Mouse (Mus musculus): ENCODE results near the gene Klkb1.
"Not testable (repeated sequence)": the region's sequence is repeated elsewhere in the genome, so short reads cannot be mapped to it uniquely, and the experiment has no call there.

Gene Klkb1

GRCm38 (mm10) chr8:45294687-45295086 is at the start of gene Klkb1:
TSS of gene Klkb1 (minus strand) at chr8:45294859.
- DNase-seq (ENCODE audit: low spot score in 2 of 2), result no peak

- no peak for DNase-seq (ENCODE audit: low spot score in 2 of 2)
Observed at GRCm38 (mm10) chr8:45344298-45344697, 49.6 kb upstream of the Klkb1 start.

- no peak for DNase-seq (ENCODE audit: low spot score in 2 of 2)
Observed at GRCm38 (mm10) chr8:45341630-45342628, 47.3 kb upstream of the Klkb1 start.

DNA sequence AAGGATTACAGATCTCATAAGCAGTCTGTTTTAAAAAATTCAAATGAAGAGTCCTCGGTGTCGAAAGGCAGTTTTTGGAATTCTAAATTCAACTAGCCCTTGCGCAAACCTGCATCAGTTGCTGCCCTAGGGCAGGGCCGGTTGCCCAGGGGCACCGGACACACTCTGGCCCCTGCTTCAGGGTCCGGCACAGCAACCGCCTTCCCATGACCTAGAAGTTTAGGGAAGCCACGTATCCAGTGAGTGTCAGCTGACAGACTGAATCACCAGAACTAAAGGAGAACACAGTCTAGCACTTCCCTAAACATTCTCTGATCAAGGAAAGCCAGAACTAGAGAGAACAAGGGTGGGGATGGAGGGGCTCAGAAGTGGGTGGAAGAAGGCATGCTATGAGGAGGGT is 38.8 kb upstream of the Klkb1 start:
- DNase-seq (ENCODE audit: low spot score in 2 of 2), result no peak

DNA sequence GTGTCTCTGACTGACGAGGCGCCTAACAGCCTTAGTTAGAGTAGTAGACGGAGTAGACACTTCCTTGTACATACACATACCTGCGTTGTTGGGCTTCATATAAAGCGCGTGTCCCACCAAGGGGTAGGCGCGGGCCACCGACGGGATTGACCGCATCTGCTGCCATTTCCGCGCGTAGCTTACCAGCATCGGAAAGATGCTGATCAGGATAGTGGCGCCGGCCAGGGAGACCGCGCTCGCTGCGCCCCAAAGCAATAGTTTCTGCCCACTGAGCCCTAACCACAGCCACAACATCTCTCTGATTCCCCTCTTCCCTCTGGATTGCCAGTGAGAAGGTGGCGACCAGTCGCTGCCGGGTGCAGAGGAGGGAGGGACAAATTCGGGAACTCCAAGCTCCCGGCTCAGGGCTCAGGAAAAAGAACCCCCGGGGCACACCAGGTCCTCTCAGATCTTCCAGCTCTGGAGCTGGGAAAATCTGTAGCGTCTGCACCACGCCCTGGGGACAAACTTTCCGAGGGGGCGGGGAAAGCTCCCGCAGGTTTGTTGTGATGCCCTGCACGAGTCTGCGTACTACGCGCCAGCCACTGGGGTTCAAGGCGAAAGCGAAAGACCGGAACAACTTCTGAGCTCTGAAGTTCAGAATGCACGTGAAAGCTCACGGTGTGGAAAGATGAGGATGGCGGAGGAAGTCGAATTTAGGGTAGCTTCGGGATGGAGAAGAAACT is 38.2 kb upstream of the Klkb1 start, which contains the start of gene Cyp4v3:
Gene Cyp4v3 (minus strand): TSS at position 532 of the 725 bp plus-strand sequence.
- DNase-seq (ENCODE audit: low spot score in 2 of 2), result peak in 1 of 2 experiments; percentile 12

GRCm38 (mm10) chr8:45330856-45331255 is 36.2 kb upstream of the Klkb1 start:
- DNase-seq (ENCODE audit: low spot score in 2 of 2), result no peak

DNA sequence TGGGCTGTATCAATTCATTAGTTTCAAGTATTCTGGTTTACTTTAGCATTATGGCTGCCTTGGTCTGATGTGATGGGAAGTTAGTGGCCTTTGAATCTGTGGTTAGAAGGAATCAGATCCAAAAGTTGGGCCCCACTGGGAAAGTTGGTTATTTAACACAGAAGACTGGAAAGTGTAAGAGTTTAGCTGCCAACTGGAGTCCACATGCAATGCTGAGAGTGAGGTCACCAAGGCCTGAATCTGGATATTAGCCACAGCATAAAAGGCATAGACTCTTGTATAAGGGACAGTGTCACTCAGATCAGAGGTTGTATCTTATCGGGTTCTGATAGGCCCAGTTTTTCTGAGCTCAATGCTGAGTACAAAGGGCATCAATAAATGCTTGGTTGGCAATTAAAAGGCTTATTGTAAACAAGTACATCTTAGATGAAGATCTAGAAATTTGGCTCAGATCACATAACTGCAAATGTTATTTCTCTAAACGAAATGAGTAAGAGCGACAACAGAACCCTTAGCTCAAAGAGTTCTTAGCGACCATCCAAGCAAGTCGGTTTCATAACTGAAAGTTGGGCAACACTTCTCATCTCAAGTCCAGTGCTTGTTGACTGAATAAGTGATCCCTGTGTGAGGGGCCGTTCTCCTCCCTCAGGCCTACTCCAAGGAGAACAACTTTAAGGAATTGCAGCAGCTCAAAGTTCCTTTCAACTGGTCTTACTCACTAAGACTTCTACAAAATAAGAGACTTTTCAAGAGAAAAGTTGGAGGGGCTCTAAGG is 34.7 kb upstream of the Klkb1 start:
- DNase-seq (ENCODE audit: low spot score in 2 of 2), result no peak

GRCm38 (mm10) chr8:45327076-45327475 is 32.4 kb upstream of the Klkb1 start:
- DNase-seq (ENCODE audit: low spot score in 2 of 2), result not testable (repeated sequence)

- no peak for DNase-seq (ENCODE audit: low spot score in 2 of 2)
Observed at GRCm38 (mm10) chr8:45324151-45324550, 29.5 kb upstream of the Klkb1 start.

- DNase-seq (ENCODE audit: low spot score in 2 of 2), result no peak
Observed at GRCm38 (mm10) chr8:45321365-45321764, 26.7 kb upstream of the Klkb1 start.

GRCm38 (mm10) chr8:45320930-45321329 is 26.3 kb upstream of the Klkb1 start:
- DNase-seq (ENCODE audit: low spot score in 2 of 2), result no peak

- no peak for DNase-seq (ENCODE audit: low spot score in 2 of 2)
Observed at GRCm38 (mm10) chr8:45310967-45311366, 16.3 kb upstream of the Klkb1 start.

DNA sequence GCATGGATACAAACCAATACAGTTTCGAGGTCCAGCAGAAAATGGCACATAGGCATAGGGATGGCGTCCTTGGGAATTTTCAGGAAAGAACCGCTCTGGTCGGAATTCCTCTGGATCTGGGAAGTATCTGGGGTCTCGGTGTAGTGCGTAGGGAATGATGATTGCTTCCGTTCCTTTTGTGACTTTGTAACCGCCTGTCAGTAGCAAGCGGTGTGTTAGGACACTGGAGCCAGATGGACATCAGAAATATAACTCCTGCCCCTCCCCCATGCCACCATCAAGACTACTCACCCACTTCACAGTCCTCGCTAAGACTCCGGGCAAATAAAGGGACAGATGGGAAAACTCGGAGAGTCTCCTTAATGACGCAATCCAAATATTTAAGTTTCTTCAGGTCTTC is 13.7 kb upstream of the Klkb1 start, which contains the start of gene Gm45753:
Gene Gm45753 (minus strand): TSS at position 101 of the 400 bp plus-strand sequence.
- DNase-seq (ENCODE audit: low spot score in 2 of 2), result no peak

DNA sequence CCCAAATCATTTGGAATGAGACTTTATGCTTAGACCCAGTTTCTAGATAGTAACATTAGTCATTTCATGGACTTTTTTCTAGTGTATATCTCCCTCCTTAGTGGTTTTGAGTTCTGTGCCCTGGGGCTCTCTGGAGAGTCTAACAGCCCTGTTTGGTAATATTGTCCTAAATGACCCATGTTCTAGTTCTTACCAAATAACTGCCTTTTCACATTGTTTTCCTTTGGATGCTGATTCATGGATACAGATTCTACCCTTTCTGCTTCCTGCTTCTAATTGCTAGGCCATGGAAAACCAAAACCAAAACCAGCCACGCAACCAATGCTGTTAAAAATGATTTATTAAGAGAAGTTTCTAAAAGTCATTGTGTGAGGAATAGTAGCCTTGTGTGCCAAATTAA is 10.8 kb upstream of the Klkb1 start:
- DNase-seq (ENCODE audit: low spot score in 2 of 2), result no peak

DNA sequence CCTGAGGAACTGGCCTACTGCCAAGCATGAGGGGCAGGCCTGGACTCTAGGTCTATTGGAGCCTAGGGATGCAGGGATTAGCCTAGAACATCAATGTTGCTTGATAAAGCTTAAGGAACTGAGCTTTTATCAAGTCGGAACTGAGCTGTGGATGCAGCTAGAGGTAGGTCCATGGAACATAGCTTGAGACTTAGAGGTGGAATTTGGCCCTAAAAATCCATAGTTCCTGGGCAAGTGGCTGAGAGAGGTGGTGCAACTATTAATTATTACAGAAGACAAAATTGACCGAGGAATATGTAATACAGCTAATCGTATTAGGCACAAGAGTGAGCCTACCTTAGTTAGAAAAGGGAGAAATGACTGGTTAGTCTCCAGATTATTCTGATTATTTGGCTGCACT is 9.7 kb upstream of the Klkb1 start:
- DNase-seq (ENCODE audit: low spot score in 2 of 2), result no peak

DNA sequence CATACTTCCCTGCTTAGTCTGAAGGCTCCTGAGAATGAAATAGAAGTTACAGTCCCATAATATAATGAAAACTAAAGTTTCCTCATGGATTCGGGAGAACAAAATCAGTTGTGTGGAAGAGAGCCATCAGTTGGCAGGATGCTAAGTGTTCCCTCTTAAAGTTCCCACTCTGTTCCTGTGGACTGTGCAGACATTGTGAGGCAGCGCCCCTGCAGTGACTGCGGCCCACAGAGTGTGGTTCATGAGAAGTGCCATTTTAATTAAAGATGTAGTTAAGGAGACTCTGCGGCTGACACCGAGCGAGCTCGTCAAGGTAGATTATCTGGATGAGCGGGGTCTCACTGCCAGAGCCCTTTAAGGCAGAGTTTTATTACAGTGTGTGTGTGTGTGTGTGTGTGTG is 7.7 kb upstream of the Klkb1 start:
- DNase-seq (ENCODE audit: low spot score in 2 of 2), result no peak

DNA sequence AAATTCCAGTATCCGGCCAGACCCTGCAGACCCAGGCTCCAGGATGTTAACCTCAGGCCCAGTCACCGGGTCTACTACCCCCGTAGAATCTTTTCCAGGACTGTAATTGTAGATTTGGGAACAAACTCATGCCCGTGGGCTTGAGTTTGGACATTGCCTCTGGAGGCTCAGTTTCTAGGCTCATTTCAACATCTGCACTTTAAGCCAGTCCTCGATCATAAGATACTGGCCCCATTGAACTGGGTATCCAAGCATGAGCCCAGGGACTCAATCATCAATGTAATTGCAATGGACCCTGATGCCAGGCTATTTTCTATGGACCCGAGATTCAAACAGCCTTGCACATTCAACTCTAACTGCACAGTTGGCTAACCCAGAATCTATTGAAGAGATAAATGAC is 617 bp upstream of the Klkb1 start:
- DNase-seq (ENCODE audit: low spot score in 2 of 2), result no peak

GRCm38 (mm10) chr8:45291790-45292189 is 2.9 kb downstream of the Klkb1 start:
- no peak for DNase-seq (ENCODE audit: low spot score in 2 of 2)

GRCm38 (mm10) chr8:45281630-45282029 is 13.0 kb downstream of the Klkb1 start:
- DNase-seq (ENCODE audit: low spot score in 2 of 2), result no peak

DNA sequence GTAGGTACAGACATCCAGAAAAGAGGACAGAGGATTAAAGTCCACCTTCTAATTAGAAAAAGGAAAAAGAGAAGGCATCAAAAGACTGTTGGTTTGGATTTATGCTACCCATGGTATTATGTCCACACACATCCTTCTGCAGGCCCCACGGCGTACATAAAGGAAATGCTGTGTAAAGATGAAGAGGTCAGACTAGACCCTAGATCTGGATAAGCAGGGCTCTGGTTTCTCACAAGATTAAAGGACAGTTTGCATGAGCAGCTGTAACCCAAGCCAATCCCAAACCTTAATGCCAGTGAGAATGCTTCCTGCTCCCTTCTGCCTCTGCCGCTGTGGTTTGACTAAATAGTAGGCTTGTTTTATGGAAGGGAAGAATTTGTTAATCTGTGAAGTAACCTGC is 17.2 kb downstream of the Klkb1 start:
- no peak for DNase-seq (ENCODE audit: low spot score in 2 of 2)

- DNase-seq (ENCODE audit: low spot score in 2 of 2), result no peak
Observed at GRCm38 (mm10) chr8:45274317-45274716, 20.3 kb downstream of the Klkb1 start.

DNA sequence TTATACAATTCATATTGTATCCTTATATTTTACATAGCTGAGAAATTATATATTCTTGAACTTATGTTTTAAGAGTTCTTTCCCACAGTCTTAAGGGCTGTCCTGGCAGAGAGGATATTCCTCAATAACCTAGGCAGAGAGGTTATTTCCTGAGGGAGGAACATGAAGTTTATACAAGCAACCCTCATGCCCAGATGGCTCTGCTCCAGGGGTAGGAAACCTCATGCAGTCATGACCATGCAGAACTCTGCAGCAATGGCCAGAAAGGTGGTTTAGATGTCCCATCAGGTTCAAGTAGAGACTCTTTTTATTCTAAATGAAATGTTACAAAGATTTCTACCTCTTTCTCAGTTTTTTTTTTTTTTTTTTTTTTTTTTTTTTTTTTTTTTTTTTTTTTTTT is 25.6 kb downstream of the Klkb1 start:
- no peak for DNase-seq (ENCODE audit: low spot score in 2 of 2)

Data from frontal cortex, postnatal 25 days (tissue).